Mouse (Mus musculus): ENCODE results near the gene Cnot2.

- TF ChIP-seq CTCF (IDR thresholded peaks at IDR 0.05; ENCODE audit: borderline replicate concordance, insufficient read depth, low read depth, low read length) (no peak), POLR2A (IDR thresholded peaks at IDR 0.05; ENCODE audit: borderline replicate concordance, insufficient read depth, low read length) (no peak)
Measured at GRCm38 (mm10) chr10:116568539-116568938, 12.8 kb downstream of the Cnot2 start.

Measured in cerebellum, adult 2 months (tissue).